In genomic region chr16:30762898-30763595, GRCm38 (mm10) we compare ENCODE assay signal across 24 mouse cellular contexts.
A peak's percentile ranks its signal among the peaks of the same experiment; 100 is the strongest.
DNase-seq lines count a peak whose midpoint lies in the region; ATAC-seq and TF ChIP-seq lines count a peak whose summit lies in the region.
"Had no signal": no experiment of that assay in that cellular context is flagged by ENCODE, and none has a peak within 500 bp of the region (broad histone marks: within the 10 kb centered on the region; RNA-seq: fewer than 3 reads in every experiment).

No protein-coding gene starts in this region.

- no peaks in the 10 kb centered on the region for H3K9me3 ChIP-seq in forebrain, embryonic 11.5 days (ENCODE audit: control insufficient read depth, low read length)
- H3K9me3 ChIP-seq in forebrain, postnatal 0 days (ENCODE audit: low read length): no peaks in the 10 kb centered on the region
- no peaks in the 10 kb centered on the region for H3K9me3 ChIP-seq in hindbrain, embryonic 10.5 days
- H3K9me3 ChIP-seq in hindbrain, embryonic 16.5 days (ENCODE audit: control insufficient read depth, low read length): no peaks in the 10 kb centered on the region
- no peaks in the 10 kb centered on the region for H3K9me3 ChIP-seq in liver, embryonic 12.5 days (replicated peaks)
- H3K9me3 ChIP-seq: embryonic facial prominence, embryonic 13.5 days; forebrain, embryonic 10.5 days; heart, embryonic 13.5 days had no signal

- WGBS in forebrain, embryonic 11.5 days: 79% methylated on average over 14 of the region's 14 CpGs
- 79% methylated on average over 14 of the region's 14 CpGs for WGBS in forebrain, postnatal 0 days
- 81% methylated on average over 14 of the region's 14 CpGs for WGBS in hindbrain, embryonic 10.5 days
- WGBS in hindbrain, embryonic 16.5 days: 73% methylated on average over 14 of the region's 14 CpGs
- WGBS in liver, embryonic 12.5 days (ENCODE audit: insufficient replicate concordance): 71% methylated on average over 14 of the region's 14 CpGs

- intact Hi-C loops in left cerebral cortex, postnatal 36 days (cut with DNase I): no loop called here

- H3K4me1 ChIP-seq in forebrain, embryonic 11.5 days (replicated peaks; ENCODE audit: control insufficient read depth, insufficient read depth, low read length): no peaks in the 10 kb centered on the region
- H3K4me1 ChIP-seq in forebrain, postnatal 0 days (ENCODE audit: insufficient read depth): no peaks in the 10 kb centered on the region
- H3K4me1 ChIP-seq in hindbrain, embryonic 10.5 days (replicated peaks): 0 out of 2 replicates have a peak, but pooled peaks cover 12% of the 10 kb centered on the region
- no peaks in the 10 kb centered on the region for H3K4me1 ChIP-seq in hindbrain, embryonic 16.5 days (ENCODE audit: control insufficient read depth, insufficient read depth, low read depth, low read length)
- no peaks in the 10 kb centered on the region for H3K4me1 ChIP-seq in liver, embryonic 12.5 days

- no peak overlapping the region for H3K9ac ChIP-seq in forebrain, embryonic 11.5 days (ENCODE audit: low read length)
- no peak overlapping the region for H3K9ac ChIP-seq in forebrain, postnatal 0 days
- H3K9ac ChIP-seq in hindbrain, embryonic 16.5 days (ENCODE audit: low read depth, low read length): no peak overlapping the region
- no peak overlapping the region for H3K9ac ChIP-seq in liver, embryonic 12.5 days
- H3K9ac ChIP-seq: embryonic facial prominence, embryonic 13.5 days; heart, embryonic 13.5 days; hindbrain, embryonic 14.5 days had no signal

- no peak for TF ChIP-seq CTCF in forebrain, postnatal 0 days (IDR thresholded peaks at IDR 0.05; ENCODE audit: low read depth)

- no peak overlapping the region for H3K27ac ChIP-seq in forebrain, embryonic 11.5 days (ENCODE audit: low read depth, low read length)
- no peak overlapping the region for H3K27ac ChIP-seq in forebrain, postnatal 0 days (ENCODE audit: low read depth, low read length)
- 0 out of 2 replicates have a peak overlapping the region, but pooled peaks have one; percentile 1 for H3K27ac ChIP-seq in hindbrain, embryonic 10.5 days
- H3K27ac ChIP-seq in hindbrain, embryonic 16.5 days (ENCODE audit: low read depth, low read length): no peak overlapping the region
- no peak overlapping the region for H3K27ac ChIP-seq in liver, embryonic 12.5 days
- H3K27ac ChIP-seq: embryonic facial prominence, embryonic 13.5 days; forebrain, embryonic 10.5 days; heart, embryonic 13.5 days; hindbrain, embryonic 14.5 days had no signal

- peak; percentile 23 for DNase-seq in forebrain, embryonic 11.5 days (ENCODE audit: low spot score)
- DNase-seq in forebrain, postnatal 0 days: no peak
- no peak for DNase-seq in hindbrain, embryonic 10.5 days (ENCODE audit: low spot score)
- DNase-seq in gonadal fat pad, adult 2 months (ENCODE audit: low read depth): peak; percentile 55
- no peak for DNase-seq in kidney, adult 8-10 months
- DNase-seq in left cerebral cortex, postnatal 36 days (ENCODE audit: low spot score in 2 of 2): no peak
- DNase-seq: adrenal gland, adult 2 months; adrenal gland, postnatal 14 days; cerebellum, adult 11 months; cerebellum, adult 2 months; cerebellum, adult 9-11 months; cerebellum, postnatal 25 days; gastrocnemius, postnatal 10 days; gastrocnemius, postnatal 36 days; heart, adult 11 months; heart, postnatal 14 days had no signal

- H3K4me2 ChIP-seq in forebrain, embryonic 11.5 days (ENCODE audit: low read depth, low read length, severe bottlenecking): no peak overlapping the region
- no peak overlapping the region for H3K4me2 ChIP-seq in forebrain, postnatal 0 days (ENCODE audit: low read depth)
- H3K4me2 ChIP-seq in hindbrain, embryonic 16.5 days (ENCODE audit: low read length): no peak overlapping the region
- H3K4me2 ChIP-seq in liver, embryonic 12.5 days: no peak overlapping the region
- H3K4me2 ChIP-seq: embryonic facial prominence, embryonic 13.5 days; heart, embryonic 13.5 days; hindbrain, embryonic 14.5 days had no signal

- H3K27me3 ChIP-seq in forebrain, embryonic 11.5 days (ENCODE audit: control insufficient read depth, insufficient read depth, low read length): no peaks in the 10 kb centered on the region
- no peaks in the 10 kb centered on the region for H3K27me3 ChIP-seq in forebrain, postnatal 0 days (ENCODE audit: insufficient read depth, low read length)
- H3K27me3 ChIP-seq in hindbrain, embryonic 10.5 days (ENCODE audit: insufficient read depth, poor library complexity, severe bottlenecking): no peaks in the 10 kb centered on the region
- H3K27me3 ChIP-seq in hindbrain, embryonic 16.5 days (replicated peaks; ENCODE audit: control insufficient read depth, insufficient read depth, low read length): no peaks in the 10 kb centered on the region
- no peaks in the 10 kb centered on the region for H3K27me3 ChIP-seq in liver, embryonic 12.5 days (replicated peaks)
- H3K27me3 ChIP-seq: embryonic facial prominence, embryonic 13.5 days; heart, embryonic 13.5 days had no signal

- no peak overlapping the region for H3K4me3 ChIP-seq in forebrain, embryonic 11.5 days (ENCODE audit: low read depth, low read length)
- no peak overlapping the region for H3K4me3 ChIP-seq in forebrain, postnatal 0 days (ENCODE audit: low read depth, low read length)
- no peak overlapping the region for H3K4me3 ChIP-seq in hindbrain, embryonic 10.5 days
- no peak overlapping the region for H3K4me3 ChIP-seq in hindbrain, embryonic 16.5 days (ENCODE audit: low read length)
- no peak overlapping the region for H3K4me3 ChIP-seq in liver, embryonic 12.5 days
- H3K4me3 ChIP-seq: embryonic facial prominence, embryonic 13.5 days; erythroblast, embryonic 14.5 days; forebrain, embryonic 10.5 days; heart, embryonic 13.5 days had no signal

- no peak for ATAC-seq in forebrain, embryonic 11.5 days (replicated peaks; ENCODE audit: low FRiP score)
- no peak for ATAC-seq in forebrain, postnatal 0 days
- no peak for ATAC-seq in hindbrain, embryonic 16.5 days
- ATAC-seq in liver, embryonic 12.5 days: no peak
- ATAC-seq: forebrain, embryonic 14.5 days had no signal

- H3K36me3 ChIP-seq in forebrain, embryonic 11.5 days (ENCODE audit: control insufficient read depth, insufficient read depth, low read length): no peaks in the 10 kb centered on the region
- H3K36me3 ChIP-seq in forebrain, postnatal 0 days (ENCODE audit: insufficient read depth): no peaks in the 10 kb centered on the region
- H3K36me3 ChIP-seq in hindbrain, embryonic 10.5 days: no peaks in the 10 kb centered on the region
- no peaks in the 10 kb centered on the region for H3K36me3 ChIP-seq in hindbrain, embryonic 16.5 days (ENCODE audit: control insufficient read depth, insufficient read depth, low read length)
- no peaks in the 10 kb centered on the region for H3K36me3 ChIP-seq in liver, embryonic 12.5 days
- H3K36me3 ChIP-seq: embryonic facial prominence, embryonic 13.5 days; forebrain, embryonic 10.5 days; heart, embryonic 13.5 days had no signal

Comparison
In these comparisons a context has a peak if more than half of its experiments do, and no peak if none do; other contexts are left out.
1. DNase-seq: peak in forebrain, embryonic 11.5 days (single experiment) and gonadal fat pad, adult 2 months (single experiment); none in forebrain, postnatal 0 days (single experiment), hindbrain, embryonic 10.5 days (single experiment), kidney, adult 8-10 months (0 of 2) and left cerebral cortex, postnatal 36 days (0 of 2).